Mouse (Mus musculus) macrophage (primary cell): Measurements from ENCODE around the gene Trp53bp1. TPM values are rescaled to one million over a fixed set of nuclear protein-coding genes. Genes with fewer than 3 reads are reported as not detected.
A peak's percentile ranks its signal among the peaks of the same experiment; 100 is the strongest.

Experiments
- H3K27ac ChIP-seq: fragments of 350-480 bp; formaldehyde crosslinking; 2 replicates; pipeline ENCODE4 v1.9.0; 2021
- H3K36me3 ChIP-seq: fragments of 350-480 bp; formaldehyde crosslinking; 2 replicates; pipeline ENCODE4 v1.9.0; 2021; ENCODE audit errors: inconsistent target
- H3K4me3 ChIP-seq: fragments of 350-480 bp; formaldehyde crosslinking; 2 replicates; pipeline ENCODE4 v1.9.0; 2021; ENCODE audit errors: inconsistent target
- H3K79me2 ChIP-seq: fragments of 350-480 bp; formaldehyde crosslinking; 2 replicates; pipeline ENCODE4 v1.9.0; 2021; ENCODE audit errors: inconsistent target
- WGBS: methylation state at CpG from one replicate; pipeline ENCODE4 v1.1.7; 2026; ENCODE audit warnings: inconsistent platforms; ENCODE audit not compliant: missing documents; 5-methylcytosine and 5-hydroxymethylcytosine counted together
- polyA plus RNA-seq: library from polyadenylated mRNA; stranded (reverse); fragments of 250-400 nt; gene quantifications from 3 replicates; pipeline ENCODE4 v1.2.4, GENCODE M21; 2018; ENCODE audit warnings: inconsistent platforms
- total RNA-seq, 78 experiments: library from RNA; depleted of rRNA; stranded (reverse); fragments of 250-400 nt; gene quantifications; 1 replicate in 9 of 78; 2 replicates in 24 of 78; 3 replicates in 43 of 78; 4 replicates in 2 of 78; pipeline ENCODE4 v1.2.4; 2018; ENCODE audit warnings: inconsistent platforms in 56 of 78

The Trp53bp1 gene
- 100 to 1,000 TPM in 18 of 26 experiments, 10 to 100 TPM in 8; 27.6 to 211 (median 138) TPM for total RNA-seq (2018; cell fraction: chromatin; rRNA removed)
- total RNA-seq (2018; cell fraction: cytosol; rRNA removed), result 10 to 100 TPM in 17 of 26 experiments, 1 to 10 TPM in 9; 5.6 to 18.2 (median 12.0) TPM
- 100 to 1,000 TPM in 2 of 26 experiments, 10 to 100 TPM in 24; 21.5 to 104 (median 56.6) TPM for total RNA-seq (2018; cell fraction: nucleus; rRNA removed)
- polyA plus RNA-seq, result 8.6 to 12.8 TPM (median 10.5 TPM) in 3 replicates

DNA sequence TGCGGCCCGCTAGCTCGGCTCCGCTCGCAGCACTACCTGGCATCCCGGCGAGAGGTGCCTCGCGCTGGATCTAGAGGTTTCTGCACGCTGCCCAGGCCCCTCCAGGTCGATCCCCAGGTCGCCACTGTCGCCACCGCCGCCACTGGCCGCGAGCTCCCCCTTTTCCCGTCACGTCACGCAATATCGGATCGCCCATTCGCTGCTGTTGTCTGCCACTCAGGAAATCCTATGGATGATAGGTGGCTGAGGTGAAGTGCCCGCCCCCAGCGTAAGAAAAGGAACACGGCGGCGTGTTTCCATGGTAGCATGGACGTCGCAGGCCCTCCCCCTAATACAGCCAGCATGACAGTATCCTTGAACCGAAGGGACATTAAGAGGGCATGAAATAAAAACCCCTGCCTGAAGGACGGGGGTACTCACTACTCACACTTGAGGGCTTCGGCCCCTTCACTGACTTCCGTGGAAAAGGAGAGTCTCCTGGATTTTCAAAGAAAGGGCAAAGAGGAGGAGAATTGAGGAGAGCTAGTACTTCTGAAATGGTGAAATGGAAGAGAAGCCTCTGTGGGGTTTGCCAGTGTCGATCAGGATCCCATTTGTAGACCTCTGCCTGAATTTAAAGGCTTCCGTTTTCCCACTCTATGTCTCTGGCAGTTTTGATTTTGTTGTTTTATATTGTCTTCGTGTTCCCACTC, at the start of gene Trp53bp1:
Trp53bp1 (minus strand) TSS at position 172 of the 692 bp plus-strand sequence.
- Histone ChIP-seq H3K4me3 (peak within 1 kb of the TSS; percentile 72), H3K79me2 (no peaks in the 10 kb centered on the region), H3K36me3 (no peaks in the 10 kb centered on the region), H3K27ac (no peak within 1 kb of the TSS)
- 4% methylated on average over 36 of the region's 37 CpGs for WGBS

DNA sequence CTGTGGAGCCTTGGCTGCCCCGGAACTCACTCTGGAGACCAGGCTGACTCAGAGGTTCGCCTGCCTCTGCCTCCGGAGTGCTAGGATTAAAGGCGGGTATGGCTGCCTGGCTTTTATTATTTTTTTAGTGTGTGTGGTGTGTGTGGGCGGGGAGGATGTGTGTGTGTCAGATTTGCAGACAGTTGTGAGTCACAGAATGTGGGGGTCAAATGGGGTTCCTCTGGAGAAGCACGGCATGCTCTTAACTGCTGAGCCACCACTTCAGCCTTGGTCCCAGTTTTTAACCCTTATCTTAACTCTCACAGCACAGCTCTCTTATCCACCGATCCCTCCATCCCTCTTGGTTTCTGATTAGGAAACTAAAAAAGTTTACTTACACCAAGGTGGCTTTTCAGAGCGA, 45.1 kb upstream of the Trp53bp1 start:
- H3K36me3 ChIP-seq, result 0 out of 2 replicates have a peak, but pooled peaks cover 2% of the 10 kb centered on the region
- 84% methylated on average over 8 of the region's 8 CpGs for WGBS
- no peaks in the 10 kb centered on the region for H3K79me2 ChIP-seq
- H3K27ac ChIP-seq, result no peak overlapping the region
- no peak overlapping the region for H3K4me3 ChIP-seq

DNA sequence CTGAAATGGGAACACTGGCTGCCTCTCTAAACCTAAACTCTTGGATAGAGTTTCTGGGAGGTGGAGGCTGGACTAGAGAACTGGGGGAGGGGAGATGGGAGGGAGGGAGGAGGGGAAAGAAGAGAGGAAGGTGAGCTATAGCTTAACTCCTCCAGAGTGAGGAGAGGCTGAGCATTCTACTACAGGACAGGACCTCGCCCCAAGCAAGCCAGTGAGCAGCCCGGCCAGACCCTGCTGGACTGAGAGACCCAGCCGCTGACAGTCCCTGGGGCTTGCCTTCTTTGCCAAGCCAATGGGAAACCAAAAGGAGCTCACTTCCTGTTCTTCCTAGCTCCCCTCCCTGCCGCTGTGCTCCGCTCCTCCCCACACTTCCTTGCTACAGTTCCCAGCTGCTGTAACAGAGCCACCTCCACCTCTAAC, 37.8 kb upstream of the Trp53bp1 start:
- 13% methylated on average over 5 of the region's 5 CpGs for WGBS
- Histone ChIP-seq H3K4me3 (no peak overlapping the region), H3K27ac (no peak overlapping the region), H3K36me3 (no peaks in the 10 kb centered on the region), H3K79me2 (no peaks in the 10 kb centered on the region)

- 88% methylated on average over 10 of the region's 10 CpGs for WGBS
- Histone ChIP-seq H3K27ac (no peak overlapping the region), H3K4me3 (no peak overlapping the region), H3K36me3 (no peaks in the 10 kb centered on the region), H3K79me2 (no peaks in the 10 kb centered on the region)
Measured at GRCm38 (mm10) chr2:121300036-121300435, 28.8 kb upstream of the Trp53bp1 start.

DNA sequence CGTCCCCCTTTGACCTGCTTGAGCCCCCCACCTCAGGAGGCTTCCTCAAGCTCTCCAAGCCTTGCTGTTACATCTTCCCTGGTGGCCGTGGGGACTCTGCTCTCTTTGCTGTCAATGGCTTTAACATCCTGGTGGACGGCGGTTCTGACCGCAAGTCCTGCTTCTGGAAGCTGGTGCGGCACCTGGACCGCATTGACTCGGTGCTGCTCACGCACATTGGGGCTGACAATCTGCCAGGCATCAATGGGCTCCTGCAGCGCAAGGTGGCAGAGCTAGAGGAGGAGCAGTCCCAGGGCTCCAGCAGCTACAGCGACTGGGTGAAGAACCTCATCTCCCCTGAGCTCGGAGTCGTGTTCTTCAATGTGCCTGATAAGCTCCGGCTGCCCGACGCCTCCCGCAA, 28.3 kb upstream of the Trp53bp1 start:
- Histone ChIP-seq H3K27ac (no peak overlapping the region), H3K79me2 (no peaks in the 10 kb centered on the region), H3K36me3 (no peaks in the 10 kb centered on the region), H3K4me3 (no peak overlapping the region)
- 87% methylated on average over 15 of the region's 17 CpGs for WGBS

GRCm38 (mm10) chr2:121298131-121298530, 26.9 kb upstream of the Trp53bp1 start:
- no peaks in the 10 kb centered on the region for H3K79me2 ChIP-seq
- no peak overlapping the region for H3K27ac ChIP-seq
- 5% methylated on average over 7 of the region's 8 CpGs for WGBS
- H3K36me3 ChIP-seq, result no peaks in the 10 kb centered on the region
- no peak overlapping the region for H3K4me3 ChIP-seq

- Histone ChIP-seq H3K36me3 (no peaks in the 10 kb centered on the region), H3K27ac (no peak overlapping the region), H3K4me3 (no peak overlapping the region), H3K79me2 (no peaks in the 10 kb centered on the region)
- WGBS, result 23% methylated on average over 9 of the region's 9 CpGs
Measured at GRCm38 (mm10) chr2:121297701-121298100, 26.5 kb upstream of the Trp53bp1 start.

- H3K4me3 ChIP-seq, result no peak overlapping the region
- no peaks in the 10 kb centered on the region for H3K79me2 ChIP-seq
- whole genome bisulfite sequencing, result 47% methylated on average over 6 of the region's 6 CpGs
- no peaks in the 10 kb centered on the region for H3K36me3 ChIP-seq
- H3K27ac ChIP-seq, result no peak overlapping the region
Measured at GRCm38 (mm10) chr2:121296754-121297231, 25.6 kb upstream of the Trp53bp1 start.

DNA sequence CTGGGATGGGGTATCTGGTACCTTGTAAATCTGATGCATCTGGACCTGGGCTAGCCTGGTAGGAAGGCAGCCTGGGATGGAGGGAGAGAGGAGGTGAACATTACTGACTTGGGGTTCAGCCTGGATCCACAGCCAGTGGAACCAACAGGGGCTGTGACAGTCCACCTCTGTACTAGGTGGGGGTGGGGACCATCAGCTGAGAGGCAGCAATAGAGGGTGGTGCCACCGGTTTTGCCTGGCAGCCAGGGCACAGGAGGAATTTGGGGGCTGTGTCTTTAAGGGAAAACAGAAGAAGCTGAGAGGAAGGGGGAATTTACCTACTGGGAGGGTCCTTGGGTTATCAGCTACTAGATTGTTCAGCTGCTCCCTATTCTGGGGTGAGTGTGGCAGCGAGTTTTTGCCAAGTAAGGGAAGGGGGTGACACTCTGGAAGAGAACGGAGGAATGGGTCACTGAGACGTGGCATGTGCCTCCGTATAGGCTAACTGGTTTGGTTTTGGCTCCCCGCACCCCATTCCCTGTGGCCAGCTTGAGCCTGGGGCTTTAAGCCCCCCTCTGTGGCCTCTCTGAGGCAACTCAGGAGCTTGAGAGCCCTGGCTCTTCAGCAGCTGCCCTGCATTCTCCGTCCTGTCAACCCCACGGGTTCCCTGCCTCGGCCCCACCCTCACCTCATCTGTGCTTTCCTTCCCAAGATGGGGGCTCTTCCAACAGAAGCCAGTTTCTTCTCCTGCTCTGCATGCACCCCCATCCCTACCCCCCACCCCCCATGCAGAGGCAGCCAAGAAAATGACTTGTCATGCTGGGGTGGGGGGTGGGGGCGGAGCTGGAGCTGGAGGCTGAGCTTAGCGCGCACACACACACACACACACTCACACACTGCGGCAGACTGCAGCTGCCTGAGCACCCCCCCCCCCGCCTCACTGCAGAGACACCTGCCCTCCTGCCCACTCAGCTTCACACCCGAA, 24.7 kb upstream of the Trp53bp1 start:
- no peaks in the 10 kb centered on the region for H3K79me2 ChIP-seq
- H3K36me3 ChIP-seq, result no peaks in the 10 kb centered on the region
- H3K4me3 ChIP-seq, result no peak overlapping the region
- 13% methylated on average over 10 of the region's 15 CpGs for WGBS
- H3K27ac ChIP-seq, result no peak overlapping the region

DNA sequence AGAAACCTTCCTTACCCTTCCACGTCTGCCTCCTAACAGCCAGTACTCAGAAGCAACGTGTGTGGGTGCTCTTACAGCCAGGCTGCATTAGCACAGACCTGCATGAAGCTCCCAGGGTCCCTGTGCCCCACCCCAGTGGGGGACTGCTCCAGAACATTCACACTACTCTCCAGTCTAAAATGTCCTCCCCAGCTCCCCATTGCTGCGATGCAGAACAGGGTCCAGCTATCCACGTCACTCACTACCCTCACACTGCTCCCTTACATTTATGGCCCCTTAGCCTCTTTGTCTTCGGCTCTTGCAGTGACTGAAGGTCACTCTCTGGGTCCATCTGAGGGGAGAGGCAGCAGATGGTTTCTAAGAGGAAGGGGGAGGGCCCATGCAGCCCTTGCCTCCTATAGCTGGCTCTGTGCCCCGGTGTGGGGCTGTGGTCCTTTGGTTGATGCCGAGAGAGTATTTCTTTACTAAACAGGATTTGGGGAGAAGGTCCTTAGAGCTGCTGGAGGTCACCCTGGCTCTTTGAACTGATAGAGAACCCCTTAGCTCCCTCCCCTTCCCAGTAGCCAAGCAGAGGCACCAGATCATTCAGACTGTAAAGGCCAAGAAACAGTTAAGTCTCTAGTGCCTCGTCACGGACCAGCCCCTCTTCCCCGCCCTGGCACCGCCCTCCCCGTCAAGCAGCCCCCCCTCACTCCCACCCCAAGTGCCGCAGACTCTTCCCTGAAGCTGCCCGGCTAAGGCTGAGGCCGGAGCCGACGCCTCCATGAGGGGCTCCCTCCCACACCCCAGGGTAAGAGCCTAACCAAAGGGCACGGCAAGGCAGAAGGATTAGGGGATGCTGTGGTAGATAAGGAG, 23.8 kb upstream of the Trp53bp1 start:
- WGBS, result 16% methylated on average over 18 of the region's 18 CpGs
- Histone ChIP-seq H3K27ac (no peak overlapping the region), H3K4me3 (no peak overlapping the region), H3K79me2 (no peaks in the 10 kb centered on the region), H3K36me3 (no peaks in the 10 kb centered on the region)

DNA sequence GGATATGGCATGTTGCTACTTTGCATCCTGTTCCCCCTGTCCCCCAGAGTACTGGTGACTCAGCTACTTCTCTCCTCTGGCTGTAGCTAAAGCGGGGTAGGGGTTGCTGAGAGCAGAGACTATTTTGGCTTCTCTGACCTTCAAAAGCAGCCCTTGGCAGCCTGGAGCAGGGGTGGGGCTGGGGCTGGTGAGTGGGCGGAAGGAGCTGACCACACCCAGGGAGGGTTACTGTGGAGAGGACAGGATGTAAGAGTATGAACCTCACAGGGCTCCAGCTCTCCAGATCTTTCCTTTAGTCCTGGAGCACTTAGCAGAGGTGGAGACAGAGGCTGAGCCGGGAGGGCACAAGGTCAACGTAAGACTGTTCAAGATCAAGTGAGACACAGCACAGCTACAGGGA, 23.0 kb upstream of the Trp53bp1 start:
- Histone ChIP-seq H3K36me3 (no peaks in the 10 kb centered on the region), H3K79me2 (no peaks in the 10 kb centered on the region), H3K4me3 (no peak overlapping the region), H3K27ac (no peak overlapping the region)
- 12% methylated on average over 4 of the region's 4 CpGs for WGBS

GRCm38 (mm10) chr2:121292316-121293013, 21.3 kb upstream of the Trp53bp1 start:
- Histone ChIP-seq H3K27ac (no peak overlapping the region), H3K79me2 (no peaks in the 10 kb centered on the region), H3K4me3 (no peak overlapping the region), H3K36me3 (no peaks in the 10 kb centered on the region)
- WGBS, result 78% methylated on average over 5 of the region's 5 CpGs

DNA sequence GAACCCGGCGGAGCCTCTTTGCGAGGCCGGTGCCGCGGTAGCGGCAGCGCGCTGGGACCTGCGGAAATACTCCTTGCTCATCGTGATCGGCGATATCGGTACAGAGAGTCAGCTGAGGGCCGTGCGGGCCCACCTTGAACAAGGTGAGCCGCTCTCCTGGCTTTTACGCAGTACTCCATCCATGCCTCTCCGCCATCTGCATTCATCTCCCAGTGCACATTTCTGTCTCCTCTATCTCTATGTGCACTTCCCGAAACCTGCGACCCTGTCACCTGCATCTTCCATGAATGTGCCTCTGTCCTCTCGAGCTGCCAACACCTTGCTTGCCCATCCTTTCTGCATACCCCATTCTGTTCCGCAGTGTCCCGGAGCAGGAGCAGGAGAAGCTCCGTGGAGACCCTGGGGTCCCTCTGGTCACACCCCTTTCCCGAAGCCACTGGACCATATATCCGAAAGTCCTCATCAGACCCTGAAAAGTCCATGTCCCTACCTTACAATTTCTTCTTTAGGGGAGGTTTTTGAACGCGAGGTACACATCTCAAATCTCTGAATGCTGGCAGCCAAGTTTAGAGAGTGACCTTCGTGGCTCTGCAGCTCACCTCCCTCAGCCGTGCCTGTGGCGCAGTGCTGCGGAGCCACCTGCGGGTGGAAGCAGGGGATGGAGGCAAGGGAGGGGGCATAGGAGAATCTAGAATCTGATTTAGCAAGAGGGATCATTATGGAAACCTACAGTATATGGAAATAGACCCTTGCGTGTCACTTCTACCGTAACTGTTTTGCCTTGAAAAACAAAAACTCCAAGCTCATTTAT, 18.7 kb upstream of the Trp53bp1 start:
- WGBS, result 10% methylated on average over 36 of the region's 36 CpGs
- no peak overlapping the region for H3K27ac ChIP-seq
- peak overlapping the region; percentile 7; the same call in 1 of the 2 replicates for H3K4me3 ChIP-seq
- no peaks in the 10 kb centered on the region for H3K79me2 ChIP-seq
- no peaks in the 10 kb centered on the region for H3K36me3 ChIP-seq
